Mouse (Mus musculus): ENCODE measurements around the gene Fopnl. TPM values are rescaled to one million over a fixed set of nuclear protein-coding genes. Genes with fewer than 3 reads are reported as not detected.

Gene Fopnl
- polyA plus RNA-seq (2017; shearing (Covaris generic)), result 100 to 1,000 TPM; 103 to 131 TPM

GRCm38 (mm10) chr16:14316884-14317876, at the start of gene Fopnl:
Gene Fopnl, minus strand, starts transcription at chr16:14317405.
- ATAC-seq, result peak; percentile 100

- no peak for ATAC-seq
These were observed 48.8 kb upstream of the Fopnl start for GRCm38 (mm10) chr16:14366017-14366416.

- ATAC-seq, result no peak
These were observed 48.3 kb upstream of the Fopnl start for GRCm38 (mm10) chr16:14365457-14365856.

GRCm38 (mm10) chr16:14364066-14364465, 46.9 kb upstream of the Fopnl start:
- ATAC-seq, result no peak

- no peak for ATAC-seq
These were observed 46.3 kb upstream of the Fopnl start for GRCm38 (mm10) chr16:14363496-14363895.

- peak; percentile 74 for ATAC-seq
These were observed 45.1 kb upstream of the Fopnl start for GRCm38 (mm10) chr16:14362099-14362820.

- peak; percentile 81 for ATAC-seq
These were observed 44.3 kb upstream of the Fopnl start, which contains the start of gene Abcc1 for GRCm38 (mm10) chr16:14361362-14362098. Gene Abcc1, plus strand, starts transcription at chr16:14361558.

GRCm38 (mm10) chr16:14360931-14361330, 43.7 kb upstream of the Fopnl start:
- no peak for ATAC-seq

GRCm38 (mm10) chr16:14358531-14358930, 41.3 kb upstream of the Fopnl start:
- no peak for ATAC-seq

- ATAC-seq, result no peak
These were observed 40.7 kb upstream of the Fopnl start for GRCm38 (mm10) chr16:14357859-14358258.

GRCm38 (mm10) chr16:14352663-14353062, 35.5 kb upstream of the Fopnl start:
- ATAC-seq, result no peak

- ATAC-seq, result no peak
These were observed 35.0 kb upstream of the Fopnl start for GRCm38 (mm10) chr16:14352234-14352633.

GRCm38 (mm10) chr16:14351571-14351970, 34.4 kb upstream of the Fopnl start:
- no peak for ATAC-seq

- ATAC-seq, result no peak
These were observed 27.8 kb upstream of the Fopnl start for GRCm38 (mm10) chr16:14344967-14345366.

GRCm38 (mm10) chr16:14328156-14328555, 11.0 kb upstream of the Fopnl start:
- no peak for ATAC-seq

- ATAC-seq, result no peak
These were observed 3.3 kb upstream of the Fopnl start for GRCm38 (mm10) chr16:14320494-14320893.

GRCm38 (mm10) chr16:14319681-14320080, 2.5 kb upstream of the Fopnl start:
- no peak for ATAC-seq

- ATAC-seq, result no peak
These were observed 4.3 kb downstream of the Fopnl start for GRCm38 (mm10) chr16:14312914-14313313.

GRCm38 (mm10) chr16:14311371-14311770, 5.8 kb downstream of the Fopnl start:
- ATAC-seq, result peak; percentile 80

GRCm38 (mm10) chr16:14309833-14310232, 7.4 kb downstream of the Fopnl start:
- no peak for ATAC-seq

GRCm38 (mm10) chr16:14308245-14309073, 8.7 kb downstream of the Fopnl start:
- ATAC-seq, result no peak

GRCm38 (mm10) chr16:14307373-14307772, 9.8 kb downstream of the Fopnl start:
- ATAC-seq, result no peak

Data from CD4-positive, CD25-positive, alpha-beta regulatory T cell, adult 4 months (primary cell).